In the genomic region with DNA sequence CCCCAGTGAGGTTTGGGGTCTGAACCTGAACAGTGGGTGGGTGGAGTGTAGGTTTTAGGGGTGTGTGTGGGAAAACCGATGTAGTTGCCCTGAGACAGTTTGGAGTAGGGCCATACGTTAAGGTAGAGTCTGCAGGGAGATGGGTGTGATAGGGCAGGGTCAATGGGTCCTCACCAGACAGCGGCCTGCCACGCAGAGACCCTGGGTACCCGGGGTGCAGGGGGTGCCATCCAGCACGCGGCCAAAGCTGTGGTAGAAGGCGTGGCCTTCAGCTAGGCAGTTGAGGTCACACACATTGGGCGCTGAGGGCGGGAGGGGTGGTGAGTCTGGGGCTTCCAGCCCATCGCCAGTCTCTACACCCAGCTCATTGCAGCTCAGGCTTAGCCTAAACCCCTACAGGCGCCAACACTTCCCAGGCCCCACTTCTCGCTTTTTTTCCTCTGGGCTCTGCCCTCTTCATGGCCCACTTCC, we compare ENCODE assay signal across 8 mouse cellular contexts. TPM values are rescaled to one million over a fixed set of nuclear protein-coding genes. Genes with fewer than 3 reads are reported as not detected.
DNase-seq lines count a peak whose midpoint lies in the region; ATAC-seq and TF ChIP-seq lines count a peak whose summit lies in the region.

No protein-coding gene starts in this region.

- peak overlapping the region; percentile 36 for H3K4me3 ChIP-seq in liver, embryonic 11.5 days (ENCODE audit: low read depth, low read length)
- H3K4me3 ChIP-seq in erythroblast, embryonic 14.5 days (replicated peaks): peak overlapping the region; percentile 69
- no peak overlapping the region for H3K4me3 ChIP-seq in intestine, postnatal 0 days (ENCODE audit: low read depth, low read length)
- peak overlapping the region; percentile 25; the same call in 1 of the 2 replicates for H3K4me3 ChIP-seq in neural tube, embryonic 14.5 days (ENCODE audit: low read depth, low read length)

- intact Hi-C loops in left cerebral cortex, postnatal 10 days (cut with DNase I): loop anchor here (10.0 kb wide), 1 partner anchor 161 kb away; no protein-coding TSS in a partner anchor

- peaks cover 67% of the 10 kb centered on the region for H3K27me3 ChIP-seq in liver, embryonic 11.5 days (replicated peaks; ENCODE audit: control insufficient read depth, insufficient read depth, low read length)
- H3K27me3 ChIP-seq in erythroblast, embryonic 14.5 days (ENCODE audit: control insufficient read depth): peaks cover 57% of the 10 kb centered on the region
- peaks cover 19% of the 10 kb centered on the region for H3K27me3 ChIP-seq in intestine, postnatal 0 days (replicated peaks; ENCODE audit: control insufficient read depth, insufficient read depth, low read length)
- H3K27me3 ChIP-seq in neural tube, embryonic 14.5 days (ENCODE audit: control insufficient read depth, insufficient read depth, low read length): peaks cover 63% of the 10 kb centered on the region

- H3K36me3 ChIP-seq in liver, embryonic 11.5 days (ENCODE audit: control insufficient read depth, insufficient read depth, low read length): no peaks in the 10 kb centered on the region
- H3K36me3 ChIP-seq in erythroblast, embryonic 14.5 days (ENCODE audit: control insufficient read depth): no peaks in the 10 kb centered on the region
- H3K36me3 ChIP-seq in intestine, postnatal 0 days (ENCODE audit: control insufficient read depth, insufficient read depth): peaks cover 3% of the 10 kb centered on the region; the same call in 1 of the 2 replicates
- H3K36me3 ChIP-seq in neural tube, embryonic 14.5 days (ENCODE audit: control insufficient read depth, insufficient read depth, low read length): no peaks in the 10 kb centered on the region; the same call in 1 of the 2 replicates

- H3K27ac ChIP-seq in liver, embryonic 11.5 days (ENCODE audit: low read depth, low read length): peak overlapping the region; percentile 98
- H3K27ac ChIP-seq in intestine, postnatal 0 days (ENCODE audit: low read depth, low read length): 0 out of 2 replicates have a peak overlapping the region, but pooled peaks have one; percentile 72
- no peak overlapping the region for H3K27ac ChIP-seq in neural tube, embryonic 14.5 days (ENCODE audit: low read depth, low read length)

- TF ChIP-seq CTCF in intestine, postnatal 0 days (IDR thresholded peaks at IDR 0.05; ENCODE audit: low read depth): no peak

- peak overlapping the region; percentile 27 for H3K9ac ChIP-seq in liver, embryonic 11.5 days (ENCODE audit: low read depth, low read length)
- no peak overlapping the region for H3K9ac ChIP-seq in intestine, postnatal 0 days (ENCODE audit: low read depth, low read length)
- no peak overlapping the region for H3K9ac ChIP-seq in neural tube, embryonic 14.5 days (replicated peaks; ENCODE audit: low read depth, low read length)

- H3K4me2 ChIP-seq in liver, embryonic 11.5 days: peak overlapping the region; percentile 70
- H3K4me2 ChIP-seq in intestine, postnatal 0 days (replicated peaks; ENCODE audit: low read depth): peak overlapping the region; percentile 61
- peak overlapping the region; percentile 40 for H3K4me2 ChIP-seq in neural tube, embryonic 14.5 days (ENCODE audit: low read depth, low read length)

- no peak for DNase-seq in liver, embryonic 11.5 days (ENCODE audit: low spot score)
- no peak for DNase-seq in liver
- DNase-seq in left cerebral cortex, postnatal 10 days (ENCODE audit: extremely low spot score in 1 of 2, low spot score in 2 of 2): no peak
- DNase-seq in frontal cortex, postnatal 10 days (ENCODE audit: low spot score in 2 of 2): no peak
- DNase-seq in kidney, postnatal 14 days: no peak

- H3K4me1 ChIP-seq in liver, embryonic 11.5 days (replicated peaks; ENCODE audit: control insufficient read depth, insufficient read depth, low read length): peaks cover 58% of the 10 kb centered on the region
- H3K4me1 ChIP-seq in erythroblast, embryonic 14.5 days (ENCODE audit: control insufficient read depth): peaks cover 87% of the 10 kb centered on the region
- H3K4me1 ChIP-seq in intestine, postnatal 0 days (replicated peaks; ENCODE audit: control insufficient read depth, insufficient read depth, low read length): peaks cover 24% of the 10 kb centered on the region
- peaks cover 10% of the 10 kb centered on the region; the same call in 1 of the 2 replicates for H3K4me1 ChIP-seq in neural tube, embryonic 14.5 days (ENCODE audit: control insufficient read depth, insufficient read depth, low read length)

- 18% methylated on average over 13 of the region's 13 CpGs for WGBS in liver, embryonic 11.5 days
- 38% methylated on average over 13 of the region's 13 CpGs for WGBS in intestine, postnatal 0 days
- WGBS in neural tube, embryonic 14.5 days: 23% methylated on average over 13 of the region's 13 CpGs

- no peaks in the 10 kb centered on the region for H3K9me3 ChIP-seq in liver, embryonic 11.5 days (ENCODE audit: control insufficient read depth, low read length)
- H3K9me3 ChIP-seq in erythroblast, embryonic 14.5 days (ENCODE audit: control insufficient read depth, low read length): peaks cover 17% of the 10 kb centered on the region
- no peaks in the 10 kb centered on the region for H3K9me3 ChIP-seq in intestine, postnatal 0 days (ENCODE audit: control insufficient read depth)
- H3K9me3 ChIP-seq in neural tube, embryonic 14.5 days (ENCODE audit: control insufficient read depth, low read length): no peaks in the 10 kb centered on the region

- ATAC-seq in liver, embryonic 11.5 days (replicated peaks; ENCODE audit: low FRiP score): peak; percentile 9
- no peak for ATAC-seq in intestine, postnatal 0 days
- ATAC-seq in neural tube, embryonic 14.5 days (ENCODE audit: low read depth): peak; percentile 13; the same call in 1 of the 2 replicates

RNA-seq across cellular contexts. Expression of gene Adamtsl5, which starts 4.8 kb away (rescaled TPM):
- 1.6 and 2.6 TPM in 2 replicates for polyA plus RNA-seq in liver, embryonic 11.5 days (2014; fragmentation: Nextera tagmentation; extraction: Ambion mirVana)
- 2.2 and 2.6 TPM in 2 replicates for polyA plus RNA-seq in erythroblast, embryonic 14.5 days (2012)
- 46.7 and 50.4 TPM in 2 replicates for polyA plus RNA-seq in intestine, postnatal 0 days (2015; fragmentation: Nextera tagmentation; extraction: Ambion mirVana)
- polyA plus RNA-seq in neural tube, embryonic 14.5 days (2014; fragmentation: Nextera tagmentation; extraction: Ambion mirVana): 0.09 and 2.5 TPM in 2 replicates
- total RNA-seq in left cerebral cortex, postnatal 10 days (2021): under 1 TPM; 0.66 to 0.85 TPM

RNA-seq across cellular contexts. Expression of gene Plk5, which starts 12.8 kb away (rescaled TPM):
- 0.25 TPM in 2 replicates for polyA plus RNA-seq in liver, embryonic 11.5 days (2014; fragmentation: Nextera tagmentation; extraction: Ambion mirVana)
- not detected in 2 replicates for polyA plus RNA-seq in erythroblast, embryonic 14.5 days (2012)
- 0.09 and 0.20 TPM in 2 replicates for polyA plus RNA-seq in intestine, postnatal 0 days (2015; fragmentation: Nextera tagmentation; extraction: Ambion mirVana)
- 2.4 and 3.4 TPM in 2 replicates for polyA plus RNA-seq in neural tube, embryonic 14.5 days (2014; fragmentation: Nextera tagmentation; extraction: Ambion mirVana)
- 1 to 10 TPM; 3.1 to 5.1 TPM for total RNA-seq in left cerebral cortex, postnatal 10 days (2021)

RNA-seq across cellular contexts. Expression of gene Reep6, which starts 13.7 kb away (rescaled TPM):
- 74.3 and 76.1 TPM in 2 replicates for polyA plus RNA-seq in liver, embryonic 11.5 days (2014; fragmentation: Nextera tagmentation; extraction: Ambion mirVana)
- polyA plus RNA-seq in erythroblast, embryonic 14.5 days (2012): 18.8 and 21.4 TPM in 2 replicates
- polyA plus RNA-seq in intestine, postnatal 0 days (2015; fragmentation: Nextera tagmentation; extraction: Ambion mirVana): 261 and 282 TPM in 2 replicates
- polyA plus RNA-seq in neural tube, embryonic 14.5 days (2014; fragmentation: Nextera tagmentation; extraction: Ambion mirVana): 3.9 and 5.4 TPM in 2 replicates
- 10 to 100 TPM in 1 of 2 experiments, 1 to 10 TPM in 1; 9.3 to 10.1 TPM for total RNA-seq in left cerebral cortex, postnatal 10 days (2021)

RNA-seq across cellular contexts. Expression of gene Pcsk4, which starts 14.2 kb away (rescaled TPM):
- polyA plus RNA-seq in liver, embryonic 11.5 days (2014; fragmentation: Nextera tagmentation; extraction: Ambion mirVana): 12.6 and 12.8 TPM in 2 replicates
- 0.55 and 0.65 TPM in 2 replicates for polyA plus RNA-seq in erythroblast, embryonic 14.5 days (2012)
- polyA plus RNA-seq in intestine, postnatal 0 days (2015; fragmentation: Nextera tagmentation; extraction: Ambion mirVana): 13.1 and 18.8 TPM in 2 replicates
- polyA plus RNA-seq in neural tube, embryonic 14.5 days (2014; fragmentation: Nextera tagmentation; extraction: Ambion mirVana): 4.9 and 5.1 TPM in 2 replicates
- total RNA-seq in left cerebral cortex, postnatal 10 days (2021): 1 to 10 TPM; 9.8 to 9.9 TPM

RNA-seq across cellular contexts. Expression of gene 2310011J03Rik, which starts 23.1 kb away (rescaled TPM):
- 46.2 and 47.8 TPM in 2 replicates for polyA plus RNA-seq in liver, embryonic 11.5 days (2014; fragmentation: Nextera tagmentation; extraction: Ambion mirVana)
- polyA plus RNA-seq in erythroblast, embryonic 14.5 days (2012): 10.6 and 12.9 TPM in 2 replicates
- polyA plus RNA-seq in intestine, postnatal 0 days (2015; fragmentation: Nextera tagmentation; extraction: Ambion mirVana): 85.2 and 87.6 TPM in 2 replicates
- polyA plus RNA-seq in neural tube, embryonic 14.5 days (2014; fragmentation: Nextera tagmentation; extraction: Ambion mirVana): 21.3 and 23.8 TPM in 2 replicates
- total RNA-seq in left cerebral cortex, postnatal 10 days (2021): 10 to 100 TPM; 19.9 to 21.0 TPM

Comparison
In these comparisons a context has a peak if more than half of its experiments do, and no peak if none do; other contexts are left out.
1. RNA of gene Adamtsl5, which starts 4.8 kb away (polyA plus RNA-seq): 46.7 to 50.4 TPM in intestine, postnatal 0 days; 1.6 to 2.6 TPM in liver, embryonic 11.5 days, 2.2 to 2.6 TPM in erythroblast, embryonic 14.5 days and 0.09 to 2.5 TPM in neural tube, embryonic 14.5 days; every median in the first group is over 10 times any median in the second.
2. Peak in every context shown above with its lines, with median percentiles within 50 percentile points of each other: H3K4me2 ChIP-seq.